Mouse (Mus musculus) stomach, postnatal 0 days (tissue): Measurements from ENCODE around the gene Neurog1. TPM values are rescaled to one million over a fixed set of nuclear protein-coding genes. Genes with fewer than 3 reads are reported as not detected.

Experiments used
- ATAC-seq: fragments of 200-750 bp; cut with Nextera tagmentation; 2 replicates; pipeline ENCODE4 v1.8.0; 2017; ENCODE audit not compliant: low FRiP score, low TSS enrichment
- DNase-seq: peaks from one replicate; pipeline ENCODE4 v3.0.0-alpha.2; 2016; ENCODE audit warnings: low spot score
- H3K27ac ChIP-seq: fragments of 300-500 bp; sonication (generic); replicated peaks from 2 replicates; pipeline ENCODE4 v1.5.1; 2014; ENCODE audit warnings: mild to moderate bottlenecking, control low read depth
- H3K27me3 ChIP-seq: fragments of 300-500 bp; sonication (generic); 2 replicates; pipeline ENCODE4 v1.6.1; 2014; ENCODE audit warnings: low read length; ENCODE audit not compliant: control insufficient read depth, insufficient read depth
- H3K36me3 ChIP-seq: fragments of 300-500 bp; sonication (generic); 2 replicates; pipeline ENCODE4 v1.6.1; 2014; ENCODE audit warnings: low read length, mixed read lengths; ENCODE audit not compliant: control insufficient read depth, insufficient read depth
- H3K4me1 ChIP-seq: fragments of 300-500 bp; sonication (generic); replicated peaks from 2 replicates; pipeline ENCODE4 v1.6.1; 2014; ENCODE audit warnings: antibody characterized with exemption; ENCODE audit not compliant: control insufficient read depth, insufficient read depth
- H3K4me2 ChIP-seq: fragments of 300-500 bp; sonication (generic); replicated peaks from 2 replicates; pipeline ENCODE4 v1.6.1; 2014; ENCODE audit warnings: low read depth, mild to moderate bottlenecking, control low read depth, moderate library complexity
- H3K4me3 ChIP-seq: fragments of 300-500 bp; sonication (generic); 2 replicates; pipeline ENCODE4 v1.5.1; 2014; ENCODE audit warnings: low read depth, low read length, control low read depth
- H3K9ac ChIP-seq: fragments of 300-500 bp; sonication (generic); 2 replicates; pipeline ENCODE4 v1.6.1; 2014; ENCODE audit warnings: mild to moderate bottlenecking, low read length, control low read depth, mixed read lengths
- H3K9me3 ChIP-seq: fragments of 300-500 bp; sonication (generic); 2 replicates; pipeline ENCODE4 v1.6.1; 2016; ENCODE audit warnings: low read length; ENCODE audit not compliant: control insufficient read depth
- CTCF ChIP-seq: IDR thresholded peaks from 2 replicates; pipeline ENCODE4 v1.5.1; 2016; ENCODE audit warnings: antibody characterized with exemption, low read depth, mild to moderate bottlenecking, moderate library complexity
- EP300 ChIP-seq: optimal IDR thresholded peaks from 2 replicates; pipeline ENCODE3; 2016; ENCODE audit warnings: antibody characterized with exemption
- WGBS: fragments of 180-500 bp; shearing (Covaris S2); extraction: QIAGEN DNeasy Blood & Tissue Kit; methylation state at CpG from one replicate; pipeline ENCODE4 v1.1.7; 2014; 5-methylcytosine and 5-hydroxymethylcytosine counted together
- polyA plus RNA-seq: library from polyadenylated mRNA; unstranded; fragments of >200 nt; fragmentation: Nextera tagmentation; extraction: Ambion mirVana; gene quantifications from 2 replicates; pipeline ENCODE4 v1.2.1, GENCODE M21; 2015

The Neurog1 gene
- polyA plus RNA-seq, 1 experiment from 2014 or later = not detected

DNA sequence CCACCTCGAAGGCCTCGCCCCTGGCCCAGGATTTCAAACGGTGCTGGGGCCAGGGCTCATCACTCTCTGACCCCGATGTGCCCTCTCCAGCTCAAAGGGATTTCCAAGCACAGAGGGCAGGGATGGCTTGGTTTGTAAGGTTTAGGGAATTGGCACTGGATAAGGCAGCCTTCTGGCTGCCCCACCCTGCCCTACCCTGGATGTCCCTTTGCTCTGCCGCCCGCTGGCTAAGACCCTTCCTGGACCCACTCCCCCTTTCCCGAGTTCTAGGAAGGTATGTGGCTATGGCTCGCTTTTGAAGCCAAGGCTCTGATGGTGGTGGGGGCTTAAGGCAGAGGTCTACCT, 42.9 kb downstream of the Neurog1 start:
- Histone ChIP-seq H3K4me3 (0 out of 2 replicates have a peak overlapping the region, but pooled peaks have one; percentile 13), H3K27me3 (no peaks in the 10 kb centered on the region), H3K9ac (no peak overlapping the region), H3K9me3 (no peaks in the 10 kb centered on the region), H3K27ac (no peak overlapping the region), H3K4me2 (peak overlapping the region; percentile 41), H3K4me1 (no peaks in the 10 kb centered on the region), H3K36me3 (no peaks in the 10 kb centered on the region)
- no peak for TF ChIP-seq CTCF
- no peak for TF ChIP-seq EP300
- WGBS = 28% methylated on average over 8 of the region's 8 CpGs
- ATAC-seq = no peak
- no peak for DNase-seq

- 12% methylated on average over 35 of the region's 35 CpGs for WGBS
- H3K4me2 ChIP-seq = peak overlapping the region; percentile 41
- H3K36me3 ChIP-seq = no peaks in the 10 kb centered on the region
- H3K4me3 ChIP-seq = 0 out of 2 replicates have a peak overlapping the region, but pooled peaks have one; percentile 13
- H3K27me3 ChIP-seq = no peaks in the 10 kb centered on the region
- no peak overlapping the region for H3K27ac ChIP-seq
- H3K9me3 ChIP-seq = no peaks in the 10 kb centered on the region
- DNase-seq (no peak), ATAC-seq (no peak)
- no peaks in the 10 kb centered on the region for H3K4me1 ChIP-seq
- H3K9ac ChIP-seq = no peak overlapping the region
- TF ChIP-seq CTCF (no peak), EP300 (no peak)
Measured at GRCm38 (mm10) chr13:56208225-56209066, 43.5 kb downstream of the Neurog1 start.

Other genes starting within 250 kb of the Neurog1 start
- gene H2afy, start 115.8 kb downstream of the Neurog1 start, polyA plus RNA-seq = 150 and 157 TPM in 2 replicates
- 2.1 and 2.4 TPM in 2 replicates for gene Tifab, start 73.3 kb downstream of the Neurog1 start, polyA plus RNA-seq
- gene Cxcl14, start 44.4 kb upstream of the Neurog1 start, polyA plus RNA-seq = 10.1 and 10.6 TPM in 2 replicates
- not detected in 2 replicates for gene Gm3045, start 174.4 kb upstream of the Neurog1 start, polyA plus RNA-seq
- 0.08 and 0.13 TPM in 2 replicates for gene Slc25a48, start 186.2 kb upstream of the Neurog1 start, polyA plus RNA-seq
- not detected in 2 replicates for gene Il9, start 230.1 kb upstream of the Neurog1 start, polyA plus RNA-seq